Mouse (Mus musculus): ENCODE results near the gene Baiap3. TPM values are rescaled to one million over a fixed set of nuclear protein-coding genes. Genes with fewer than 3 reads are reported as not detected.
"Not testable (repeated sequence)": the region's sequence is repeated elsewhere in the genome, so short reads cannot be mapped to it uniquely, and the experiment has no call there.

The Baiap3 gene
- polyA plus RNA-seq, 1 experiment from 2014 or later, result 2.3 TPM

- peak; percentile 80 for ATAC-seq (ENCODE audit: insufficient number of reproducible peaks, insufficient read depth, low FRiP score, low read depth)
- Histone ChIP-seq H3K4me2 (replicated peaks; ENCODE audit: low read depth, low read length) (peak within 1 kb of the TSS; percentile 73), H3K9ac (replicated peaks; ENCODE audit: low read depth, low read length) (peak within 1 kb of the TSS; percentile 94), H3K9me3 (ENCODE audit: control insufficient read depth, low read depth, low read length) (no peaks in the 10 kb centered on the region), H3K27me3 (ENCODE audit: control insufficient read depth, insufficient read depth, low read length) (no peaks in the 10 kb centered on the region), H3K4me3 (ENCODE audit: low read depth, low read length) (peak within 1 kb of the TSS; percentile 91), H3K27ac (ENCODE audit: low read length) (peak within 1 kb of the TSS; percentile 82; the same call in 1 of the 2 replicates), H3K36me3 (ENCODE audit: control insufficient read depth, insufficient read depth, low read length) (peaks cover 25% of the 10 kb centered on the region), H3K4me1 (ENCODE audit: control insufficient read depth, insufficient read depth, low read length) (0 out of 2 replicates have a peak, but pooled peaks cover 14% of the 10 kb centered on the region)
- under 1% methylated on average over 80 of the region's 80 CpGs for WGBS
These were observed 16.2 kb downstream of the Baiap3 start, which contains the start of the genes Gnptg and Tsr3 for GRCm38 (mm10) chr17:25239695-25240636. Gene Gnptg (minus strand): TSS chr17:25240124. Gene Tsr3 (plus strand): TSS chr17:25240170.

DNA sequence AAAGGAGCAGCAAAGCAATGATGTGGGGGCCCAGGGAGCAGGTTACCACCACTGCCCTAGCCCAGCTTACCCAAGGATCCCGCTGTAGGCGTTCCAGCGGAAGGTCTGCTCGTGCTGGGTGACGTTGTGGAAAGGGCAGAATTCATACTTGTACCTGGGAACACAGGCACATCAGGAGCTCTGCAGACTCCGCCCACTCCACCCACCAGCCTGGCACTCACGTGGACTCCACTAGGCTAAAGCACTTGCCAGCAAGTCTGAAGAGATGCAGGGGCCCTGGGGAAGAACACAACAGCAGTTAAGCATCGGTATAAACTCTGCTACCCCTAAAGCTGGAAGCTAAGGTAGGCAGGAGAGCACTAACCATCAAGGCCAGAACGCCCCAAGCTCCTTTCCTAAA lies 20.5 kb downstream of the Baiap3 start:
- Histone ChIP-seq H3K4me1 (ENCODE audit: control insufficient read depth, insufficient read depth, low read length) (0 out of 2 replicates have a peak, but pooled peaks cover 4% of the 10 kb centered on the region), H3K36me3 (ENCODE audit: control insufficient read depth, insufficient read depth, low read length) (peaks cover 16% of the 10 kb centered on the region), H3K9me3 (ENCODE audit: control insufficient read depth, low read depth, low read length) (no peaks in the 10 kb centered on the region), H3K4me2 (replicated peaks; ENCODE audit: low read depth, low read length) (no peak overlapping the region), H3K4me3 (ENCODE audit: low read depth, low read length) (no peak overlapping the region), H3K9ac (replicated peaks; ENCODE audit: low read depth, low read length) (no peak overlapping the region), H3K27ac (ENCODE audit: low read length) (no peak overlapping the region), H3K27me3 (ENCODE audit: control insufficient read depth, insufficient read depth, low read length) (no peaks in the 10 kb centered on the region)
- WGBS, result 82% methylated on average over 9 of the region's 9 CpGs
- no peak for ATAC-seq (ENCODE audit: insufficient number of reproducible peaks, insufficient read depth, low FRiP score, low read depth)

DNA sequence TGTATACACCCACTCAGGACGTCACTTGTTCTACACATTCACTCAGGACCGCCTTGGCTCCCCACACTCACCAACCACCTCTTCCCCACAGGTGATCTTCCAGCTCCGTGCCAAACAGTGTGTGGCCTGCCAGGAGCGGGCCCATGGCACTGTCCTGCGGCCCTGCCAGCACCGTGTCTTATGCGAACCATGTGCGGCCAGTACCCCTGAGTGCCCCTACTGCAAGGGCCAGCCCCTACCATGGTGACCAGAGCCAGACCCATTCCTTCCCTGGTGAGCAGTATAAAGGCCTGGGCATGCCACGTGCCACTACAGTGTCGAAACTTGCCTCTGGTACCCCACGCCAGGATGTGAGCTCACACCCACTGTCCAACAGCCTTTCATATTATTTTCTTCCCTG lies 24.5 kb downstream of the Baiap3 start:
- not testable (repeated sequence) for H3K27ac ChIP-seq (ENCODE audit: low read length); H3K4me2 ChIP-seq (replicated peaks; ENCODE audit: low read depth, low read length); H3K27me3 ChIP-seq (ENCODE audit: control insufficient read depth, insufficient read depth, low read length); ATAC-seq (ENCODE audit: insufficient number of reproducible peaks, insufficient read depth, low FRiP score, low read depth); H3K4me1 ChIP-seq (ENCODE audit: control insufficient read depth, insufficient read depth, low read length); H3K4me3 ChIP-seq (ENCODE audit: low read depth, low read length); H3K9me3 ChIP-seq (ENCODE audit: control insufficient read depth, low read depth, low read length); H3K9ac ChIP-seq (replicated peaks; ENCODE audit: low read depth, low read length)
- WGBS, result 88% methylated on average over 6 of the region's 11 CpGs
- H3K36me3 ChIP-seq (ENCODE audit: control insufficient read depth, insufficient read depth, low read length), result peaks cover 18% of the 10 kb centered on the region

- no peak overlapping the region for H3K4me2 ChIP-seq (replicated peaks; ENCODE audit: low read depth, low read length)
- peaks cover 15% of the 10 kb centered on the region for H3K36me3 ChIP-seq (ENCODE audit: control insufficient read depth, insufficient read depth, low read length)
- H3K27me3 ChIP-seq (ENCODE audit: control insufficient read depth, insufficient read depth, low read length), result no peaks in the 10 kb centered on the region
- H3K9ac ChIP-seq (replicated peaks; ENCODE audit: low read depth, low read length), result no peak overlapping the region
- no peaks in the 10 kb centered on the region for H3K4me1 ChIP-seq (ENCODE audit: control insufficient read depth, insufficient read depth, low read length)
- H3K9me3 ChIP-seq (ENCODE audit: control insufficient read depth, low read depth, low read length), result no peaks in the 10 kb centered on the region
- no peak overlapping the region for H3K27ac ChIP-seq (ENCODE audit: low read length)
- H3K4me3 ChIP-seq (ENCODE audit: low read depth, low read length), result no peak overlapping the region
- ATAC-seq (ENCODE audit: insufficient number of reproducible peaks, insufficient read depth, low FRiP score, low read depth), result no peak
- WGBS, result 90% methylated on average over 3 of the region's 3 CpGs
These were observed 25.5 kb downstream of the Baiap3 start for GRCm38 (mm10) chr17:25230700-25231099.

GRCm38 (mm10) chr17:25230014-25230655 lies 26.0 kb downstream of the Baiap3 start:
- not testable (repeated sequence) for H3K4me1 ChIP-seq (ENCODE audit: control insufficient read depth, insufficient read depth, low read length); H3K27ac ChIP-seq (ENCODE audit: low read length); H3K27me3 ChIP-seq (ENCODE audit: control insufficient read depth, insufficient read depth, low read length); H3K9me3 ChIP-seq (ENCODE audit: control insufficient read depth, low read depth, low read length); H3K36me3 ChIP-seq (ENCODE audit: control insufficient read depth, insufficient read depth, low read length); H3K4me2 ChIP-seq (replicated peaks; ENCODE audit: low read depth, low read length); H3K9ac ChIP-seq (replicated peaks; ENCODE audit: low read depth, low read length); ATAC-seq (ENCODE audit: insufficient number of reproducible peaks, insufficient read depth, low FRiP score, low read depth); H3K4me3 ChIP-seq (ENCODE audit: low read depth, low read length)
- whole genome bisulfite sequencing, result 73% methylated on average over 13 of the region's 17 CpGs

DNA sequence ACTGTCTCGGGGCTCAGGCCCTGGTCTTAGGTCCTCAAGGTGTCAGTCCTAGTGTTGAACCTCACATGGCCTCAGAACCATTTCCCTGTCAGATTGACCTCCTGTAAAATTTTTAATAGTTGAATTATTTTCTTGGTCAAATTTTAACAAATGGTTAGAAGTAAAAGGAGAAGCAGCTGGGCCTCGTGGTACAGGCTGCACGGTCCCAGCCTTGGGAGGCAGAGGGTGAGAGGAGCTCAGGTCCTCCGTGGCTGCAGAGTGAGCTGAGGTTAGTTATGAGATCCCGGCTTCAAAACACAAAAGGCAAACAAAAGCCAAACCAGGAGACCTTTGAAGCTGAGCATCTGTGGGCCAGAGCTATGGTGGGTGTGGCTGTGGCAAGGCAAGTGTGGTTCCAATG lies 28.2 kb downstream of the Baiap3 start:
- H3K4me2 ChIP-seq (replicated peaks; ENCODE audit: low read depth, low read length), result no peak overlapping the region
- H3K27ac ChIP-seq (ENCODE audit: low read length), result no peak overlapping the region
- no peak overlapping the region for H3K9ac ChIP-seq (replicated peaks; ENCODE audit: low read depth, low read length)
- no peaks in the 10 kb centered on the region for H3K9me3 ChIP-seq (ENCODE audit: control insufficient read depth, low read depth, low read length)
- H3K4me3 ChIP-seq (ENCODE audit: low read depth, low read length), result no peak overlapping the region
- H3K27me3 ChIP-seq (ENCODE audit: control insufficient read depth, insufficient read depth, low read length), result no peaks in the 10 kb centered on the region
- no peak for ATAC-seq (ENCODE audit: insufficient number of reproducible peaks, insufficient read depth, low FRiP score, low read depth)
- peaks cover 3% of the 10 kb centered on the region; the same call in 1 of the 2 replicates for H3K36me3 ChIP-seq (ENCODE audit: control insufficient read depth, insufficient read depth, low read length)
- H3K4me1 ChIP-seq (ENCODE audit: control insufficient read depth, insufficient read depth, low read length), result no peaks in the 10 kb centered on the region
- WGBS, result 83% methylated on average over 5 of the region's 5 CpGs

GRCm38 (mm10) chr17:25225659-25226058 lies 30.5 kb downstream of the Baiap3 start:
- ATAC-seq (ENCODE audit: insufficient number of reproducible peaks, insufficient read depth, low FRiP score, low read depth), result no peak
- Histone ChIP-seq H3K27me3 (ENCODE audit: control insufficient read depth, insufficient read depth, low read length) (no peaks in the 10 kb centered on the region), H3K4me1 (ENCODE audit: control insufficient read depth, insufficient read depth, low read length) (peaks cover 4% of the 10 kb centered on the region; the same call in 1 of the 2 replicates), H3K9me3 (ENCODE audit: control insufficient read depth, low read depth, low read length) (no peaks in the 10 kb centered on the region), H3K4me3 (ENCODE audit: low read depth, low read length) (no peak overlapping the region), H3K4me2 (replicated peaks; ENCODE audit: low read depth, low read length) (no peak overlapping the region), H3K27ac (ENCODE audit: low read length) (no peak overlapping the region), H3K9ac (replicated peaks; ENCODE audit: low read depth, low read length) (no peak overlapping the region), H3K36me3 (ENCODE audit: control insufficient read depth, insufficient read depth, low read length) (peaks cover 3% of the 10 kb centered on the region; the same call in 1 of the 2 replicates)
- WGBS, result 85% methylated on average over 4 of the region's 4 CpGs

- WGBS, result 84% methylated on average over 7 of the region's 7 CpGs
- H3K4me2 ChIP-seq (replicated peaks; ENCODE audit: low read depth, low read length), result no peak overlapping the region
- no peak for ATAC-seq (ENCODE audit: insufficient number of reproducible peaks, insufficient read depth, low FRiP score, low read depth)
- H3K27ac ChIP-seq (ENCODE audit: low read length), result no peak overlapping the region
- peaks cover 3% of the 10 kb centered on the region; the same call in 1 of the 2 replicates for H3K36me3 ChIP-seq (ENCODE audit: control insufficient read depth, insufficient read depth, low read length)
- no peak overlapping the region for H3K4me3 ChIP-seq (ENCODE audit: low read depth, low read length)
- peaks cover 4% of the 10 kb centered on the region; the same call in 1 of the 2 replicates for H3K4me1 ChIP-seq (ENCODE audit: control insufficient read depth, insufficient read depth, low read length)
- H3K9ac ChIP-seq (replicated peaks; ENCODE audit: low read depth, low read length), result no peak overlapping the region
- no peaks in the 10 kb centered on the region for H3K27me3 ChIP-seq (ENCODE audit: control insufficient read depth, insufficient read depth, low read length)
- no peaks in the 10 kb centered on the region for H3K9me3 ChIP-seq (ENCODE audit: control insufficient read depth, low read depth, low read length)
These were observed 31.5 kb downstream of the Baiap3 start for GRCm38 (mm10) chr17:25224586-25225222.
